Mouse (Mus musculus) right cerebral cortex, postnatal 14 days (tissue): ENCODE measurements at regions not wholly inside any gene's neighbourhood (a gene's known extent, or its start where the extent isn't known, plus 50 kb on each side); places are given as distances from the start of the nearest gene placed in this dataset.
A peak's percentile ranks its signal among the peaks of the same experiment; 100 is the strongest.

Experiments used
- DNase-seq: peaks from one replicate; pipeline ENCODE4 v3.0.0; 2022

- DNase-seq: no peak
Observed at GRCm38 (mm10) chr8:41648276-41648675, 231.4 kb upstream of the Frg1 start.

DNA sequence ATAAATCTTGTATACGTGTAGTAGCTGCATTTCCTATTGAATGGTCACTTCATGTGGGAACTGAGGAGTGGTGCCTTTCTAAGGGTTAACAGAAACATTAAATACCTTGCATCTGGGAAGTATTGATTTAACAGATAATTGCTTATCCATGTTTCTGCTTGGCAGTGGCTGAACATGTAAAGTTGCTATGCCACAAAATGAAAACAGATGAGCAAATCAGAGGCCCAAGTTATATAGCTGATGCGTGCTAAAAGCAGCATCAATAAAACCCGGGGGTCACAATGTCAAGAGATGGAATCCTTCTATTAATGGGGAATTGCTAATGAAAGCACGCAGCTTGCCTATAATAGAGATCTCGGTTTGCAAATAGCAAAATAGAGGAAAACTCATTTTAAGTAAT, 227.8 kb upstream of the Frg1 start:
- no peak for DNase-seq

DNA sequence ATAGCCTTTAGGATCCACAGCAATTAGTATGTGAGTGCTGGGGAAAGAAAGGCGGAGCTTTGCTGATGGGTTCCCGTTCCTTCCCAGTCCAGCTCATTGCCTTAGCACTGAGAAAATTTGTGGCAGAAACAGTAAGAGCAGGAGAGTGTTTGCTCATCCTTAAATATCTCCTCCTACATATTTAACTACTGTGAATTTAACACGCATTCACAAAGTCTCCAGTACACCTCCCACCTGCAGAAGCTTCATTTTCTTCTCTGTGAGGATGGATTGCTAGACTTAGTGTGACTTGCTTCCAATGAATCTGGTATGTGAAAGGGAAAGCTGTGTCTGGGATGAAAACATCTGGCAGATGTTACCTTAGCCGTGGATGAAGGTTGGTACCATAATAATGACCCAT, 207.0 kb upstream of the Frg1 start:
- no peak for DNase-seq

DNA sequence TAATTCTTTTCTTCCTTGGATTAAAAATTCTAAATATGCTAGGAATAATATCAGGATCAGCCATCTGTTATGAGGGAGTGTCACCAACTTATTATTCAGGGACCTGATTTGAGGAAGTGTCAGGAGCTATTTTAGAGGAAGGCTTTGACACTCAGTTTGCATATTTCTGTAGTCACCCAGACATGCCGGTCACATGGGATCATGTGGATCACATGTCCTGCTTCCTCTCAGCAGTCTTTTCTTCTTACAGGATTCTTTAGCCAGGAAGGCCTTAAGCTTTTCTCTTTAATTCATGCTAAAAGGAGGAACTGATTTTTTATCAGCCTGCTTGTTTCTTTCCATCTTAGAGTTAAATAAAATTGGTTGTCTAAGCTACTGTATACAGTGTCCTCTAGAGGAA, 183.4 kb upstream of the Frg1 start:
- DNase-seq: no peak

GRCm38 (mm10) chr8:41594446-41594845, 177.6 kb upstream of the Frg1 start:
- no peak for DNase-seq

- DNase-seq: no peak
Observed at GRCm38 (mm10) chr8:41593666-41594042, 176.8 kb upstream of the Frg1 start.

DNA sequence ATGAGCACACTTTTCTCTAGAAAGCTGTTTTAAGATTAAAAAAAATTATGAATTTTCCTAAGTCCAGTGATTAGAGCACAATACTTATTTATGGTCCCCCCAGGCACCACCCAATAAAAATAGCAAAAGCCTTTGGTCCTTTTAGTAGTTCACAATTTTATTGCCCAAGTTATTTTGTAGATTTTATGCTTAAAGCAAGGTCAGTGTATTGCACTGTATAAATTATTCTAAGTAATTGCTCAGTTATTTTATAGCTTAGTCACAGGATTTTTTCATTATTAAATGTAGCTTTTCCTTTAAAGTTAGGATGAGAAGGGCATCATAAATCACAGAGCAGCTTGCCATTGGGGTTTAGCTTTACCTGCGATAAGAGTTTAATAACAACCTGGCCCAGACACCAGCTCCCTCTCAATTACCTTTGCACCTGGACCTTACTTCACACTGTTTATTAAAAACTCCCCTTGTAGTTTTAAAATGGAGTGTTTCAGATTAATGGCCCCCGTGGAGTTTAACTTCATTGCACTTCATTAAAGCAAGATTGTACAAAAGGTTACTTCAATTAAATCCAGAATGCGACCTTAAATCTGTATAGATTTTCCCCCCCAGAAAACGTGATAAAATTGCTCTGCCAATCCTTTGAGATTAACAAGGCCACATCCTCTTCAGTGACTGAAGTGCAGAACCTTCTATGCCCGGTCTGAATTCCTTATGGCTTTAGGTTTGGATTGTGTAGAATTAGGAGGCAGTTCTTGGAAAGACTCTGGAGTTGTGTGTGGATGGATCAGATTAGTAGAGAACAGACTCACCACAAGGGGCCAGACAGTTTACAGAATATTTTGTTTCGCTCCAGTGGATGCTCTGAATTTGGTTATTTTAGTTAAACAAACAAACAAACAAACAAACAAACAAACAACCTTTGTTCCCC, 176.1 kb upstream of the Frg1 start:
- no peak for DNase-seq

DNA sequence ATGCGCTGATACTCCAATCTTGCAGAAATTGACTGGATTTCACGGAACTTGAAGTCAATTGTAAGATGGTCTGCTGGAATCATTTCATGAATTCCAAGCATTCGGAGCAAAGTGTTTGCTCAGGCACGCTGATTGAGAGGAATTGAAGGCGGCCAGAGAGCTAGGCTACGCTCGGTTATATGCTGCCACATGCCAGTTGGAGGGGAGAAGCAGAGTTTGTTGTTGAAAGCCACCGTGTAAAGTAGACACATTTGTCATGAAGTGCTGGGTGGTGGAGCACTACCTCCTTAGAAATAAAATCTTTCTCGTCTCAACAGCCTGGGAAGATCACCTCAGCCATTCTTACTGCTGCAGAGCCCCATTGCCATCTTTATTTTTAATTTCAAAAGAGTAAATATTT, 175.3 kb upstream of the Frg1 start:
- no peak for DNase-seq

- no peak for DNase-seq
Observed at GRCm38 (mm10) chr8:41588157-41588556, 171.3 kb upstream of the Frg1 start.

DNA sequence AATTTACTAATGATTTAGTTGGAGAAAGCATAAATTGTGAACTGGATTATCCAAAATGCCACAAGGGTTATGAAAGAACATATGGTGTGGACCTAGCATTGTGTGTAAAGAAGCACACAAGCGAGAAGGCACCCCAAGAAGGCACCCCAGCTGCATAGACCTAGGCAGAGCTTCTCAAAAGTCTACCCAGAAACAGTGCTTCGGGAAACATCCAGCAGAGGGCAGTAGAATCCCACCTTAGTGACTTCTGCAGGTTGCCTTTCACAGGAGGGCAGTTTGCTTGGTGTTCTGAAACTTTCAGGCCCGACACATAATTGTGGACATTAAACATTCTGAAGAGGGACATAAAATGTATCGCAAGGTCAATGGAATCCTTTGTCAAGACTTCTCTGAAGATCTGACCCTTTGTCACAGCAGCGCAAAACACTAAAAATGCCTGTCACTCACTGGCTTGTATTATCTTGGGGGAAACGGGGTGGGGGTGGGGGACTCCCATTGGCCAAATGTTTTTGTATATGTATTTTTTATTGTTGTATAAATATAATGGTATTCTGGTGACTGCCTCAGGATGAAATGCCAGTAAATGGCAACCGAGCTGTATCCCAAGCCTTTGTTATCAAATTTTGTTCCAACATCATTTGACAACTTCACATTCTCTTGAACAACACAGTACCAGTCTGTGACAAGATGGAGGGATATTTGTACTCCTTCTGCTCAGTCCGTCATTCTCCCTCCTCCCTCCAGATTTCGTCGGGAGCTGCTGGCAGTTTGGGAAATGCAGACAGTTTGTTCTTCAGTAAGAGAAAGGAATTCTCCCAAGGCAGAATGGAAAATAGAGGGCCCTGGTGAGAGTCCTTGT, 156.4 kb upstream of the Frg1 start:
- peak; percentile 85 for DNase-seq

DNA sequence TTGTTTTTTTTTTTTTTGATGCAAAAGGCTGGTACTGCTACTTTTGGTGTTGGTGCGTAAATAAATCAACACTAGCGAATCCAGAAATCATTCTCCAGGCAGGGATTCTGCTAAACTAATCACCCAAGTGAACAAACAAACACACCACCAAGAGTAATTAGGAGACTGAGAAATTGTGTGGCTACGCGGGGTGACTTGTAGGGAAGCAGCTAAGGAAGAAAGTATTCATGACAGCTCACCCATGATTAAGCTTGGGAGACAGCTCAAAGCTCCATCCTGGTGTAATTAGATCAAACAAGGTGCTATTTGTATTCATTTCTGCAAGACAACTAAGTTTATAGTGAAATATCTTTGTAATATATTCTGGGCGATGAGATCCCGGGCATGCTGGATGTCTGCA, 153.7 kb upstream of the Frg1 start:
- no peak for DNase-seq

DNA sequence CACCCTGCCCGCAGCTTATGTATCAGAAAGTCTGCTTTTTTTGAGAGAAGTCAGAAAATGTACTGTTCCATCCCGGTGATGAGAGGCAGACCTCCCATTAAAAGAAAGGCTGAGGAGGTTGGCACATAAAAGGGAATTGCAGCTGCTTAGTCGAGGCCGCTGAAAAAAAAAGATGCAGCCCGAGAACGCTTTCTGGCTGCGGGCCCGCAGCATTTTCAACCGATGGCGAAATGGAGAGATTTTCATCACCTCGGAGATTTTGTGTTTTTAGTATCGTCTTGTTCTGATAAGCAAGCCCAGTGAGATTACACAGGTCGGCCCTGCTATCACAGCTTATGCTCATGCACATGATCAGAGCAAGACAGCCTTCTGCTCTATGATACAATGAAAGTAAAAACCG, 145.1 kb upstream of the Frg1 start:
- DNase-seq: no peak

- DNase-seq: peak; percentile 55
Observed at GRCm38 (mm10) chr8:41556819-41557218, 139.9 kb upstream of the Frg1 start.

DNA sequence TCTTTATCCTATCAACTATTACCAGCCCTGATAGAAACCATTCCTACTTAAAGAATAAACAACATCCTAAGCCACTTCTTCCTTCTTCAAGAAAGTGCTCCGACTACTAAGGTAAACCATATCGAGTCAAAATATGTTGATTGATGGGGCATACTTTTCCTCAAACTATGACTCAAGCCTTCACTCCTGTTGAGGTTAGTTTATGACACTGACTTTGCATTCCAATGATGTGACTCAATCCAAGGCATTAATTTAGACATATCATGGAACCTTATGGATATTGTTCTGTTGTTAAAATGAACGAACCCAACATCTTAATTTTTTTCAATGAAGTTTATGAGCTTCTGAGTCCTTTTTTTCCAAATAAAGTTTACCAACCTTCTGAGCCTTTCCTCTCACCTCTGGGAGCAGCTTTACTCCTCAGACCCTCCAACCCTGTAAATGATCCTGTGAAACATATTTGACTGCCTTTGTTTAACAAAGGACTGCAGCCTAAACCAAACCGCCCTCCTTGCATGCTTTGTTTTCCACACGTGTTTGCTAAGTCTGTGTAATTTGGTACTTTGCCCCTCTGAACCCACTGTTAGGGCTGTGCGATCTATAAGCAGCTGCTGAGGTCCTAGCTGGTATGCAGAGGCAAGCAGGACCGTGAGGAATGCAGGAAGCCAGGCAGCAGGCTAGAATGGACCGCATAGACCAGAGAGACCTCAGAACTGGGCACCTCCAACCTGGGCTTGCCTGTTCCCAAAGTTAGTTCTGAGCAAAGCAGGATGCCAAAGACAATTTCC, 136.1 kb upstream of the Frg1 start:
- DNase-seq: no peak

DNA sequence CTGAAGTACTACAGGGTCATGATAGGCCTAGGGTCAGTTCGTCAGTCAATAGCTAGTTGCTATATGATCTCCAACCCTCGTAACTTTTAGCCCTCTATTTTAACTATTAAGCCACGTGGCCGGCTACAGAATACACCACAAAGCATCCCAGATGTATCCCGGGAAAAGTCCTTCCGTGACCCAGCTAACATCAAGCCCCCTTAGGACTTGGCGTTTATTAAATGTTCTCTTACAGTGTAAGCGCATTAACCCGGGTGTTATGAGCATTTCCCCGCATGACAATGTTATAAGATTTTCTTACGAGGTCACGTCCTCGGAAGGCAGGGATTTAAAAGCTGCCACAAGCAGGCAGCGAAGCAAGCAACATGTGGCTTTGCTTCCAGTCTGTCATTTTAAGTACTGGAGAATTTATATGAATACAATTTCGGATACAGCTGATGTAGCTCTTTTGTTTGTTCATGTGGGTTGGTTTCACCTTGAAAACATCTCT, 135.1 kb upstream of the Frg1 start:
- DNase-seq: no peak

GRCm38 (mm10) chr8:41550095-41550420, 133.2 kb upstream of the Frg1 start:
- DNase-seq: no peak

GRCm38 (mm10) chr8:41549220-41550094, 132.6 kb upstream of the Frg1 start:
- DNase-seq: no peak

DNA sequence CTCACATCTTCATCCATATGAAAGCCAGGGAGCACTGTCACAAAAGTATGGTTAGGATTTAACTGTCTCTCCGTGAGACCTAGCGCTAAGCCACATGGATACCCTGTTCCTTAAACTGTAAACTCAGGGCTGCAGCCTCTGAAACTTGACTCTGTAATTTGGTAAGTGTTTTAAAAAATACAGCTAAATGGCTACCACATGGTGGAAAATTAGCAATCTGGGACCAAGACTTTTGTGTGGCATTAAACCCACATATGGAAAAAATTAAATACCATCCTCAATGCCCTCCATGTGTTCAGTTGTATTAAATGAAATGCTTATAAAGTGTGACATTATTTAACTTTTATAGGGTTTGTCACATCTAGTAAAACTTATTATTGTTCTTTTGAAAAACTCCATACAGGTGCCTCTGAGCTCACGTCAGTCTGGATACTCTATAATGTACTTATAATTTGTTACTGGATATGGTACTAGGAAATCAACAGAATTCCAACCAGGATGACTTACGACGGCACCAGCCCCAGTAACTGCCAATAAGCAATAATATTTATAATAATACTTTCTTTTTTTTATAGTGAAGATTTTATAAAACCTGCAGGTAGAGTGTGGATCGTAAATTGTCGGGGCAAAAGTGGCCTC, 131.0 kb upstream of the Frg1 start:
- DNase-seq: no peak

DNA sequence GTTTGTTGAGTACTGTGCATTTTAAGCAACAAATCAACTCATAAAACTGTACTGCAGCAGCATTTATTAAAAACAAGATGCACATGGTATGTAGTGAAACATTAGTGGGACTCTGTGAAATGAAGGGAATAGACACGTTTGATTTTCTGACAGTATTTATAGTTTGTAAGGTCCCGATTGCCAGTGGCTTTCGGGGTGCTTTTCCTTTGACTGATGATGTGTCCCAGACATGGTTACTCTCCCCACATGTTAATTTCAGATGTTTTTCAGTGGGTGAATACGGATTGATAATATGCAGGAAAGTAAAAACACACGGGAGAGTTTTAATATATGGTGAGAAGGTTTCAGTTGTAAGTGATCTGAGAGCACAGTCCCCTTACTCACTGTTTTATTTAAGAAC, 115.3 kb upstream of the Frg1 start:
- no peak for DNase-seq

GRCm38 (mm10) chr8:41529581-41529980, 112.7 kb upstream of the Frg1 start:
- no peak for DNase-seq

DNA sequence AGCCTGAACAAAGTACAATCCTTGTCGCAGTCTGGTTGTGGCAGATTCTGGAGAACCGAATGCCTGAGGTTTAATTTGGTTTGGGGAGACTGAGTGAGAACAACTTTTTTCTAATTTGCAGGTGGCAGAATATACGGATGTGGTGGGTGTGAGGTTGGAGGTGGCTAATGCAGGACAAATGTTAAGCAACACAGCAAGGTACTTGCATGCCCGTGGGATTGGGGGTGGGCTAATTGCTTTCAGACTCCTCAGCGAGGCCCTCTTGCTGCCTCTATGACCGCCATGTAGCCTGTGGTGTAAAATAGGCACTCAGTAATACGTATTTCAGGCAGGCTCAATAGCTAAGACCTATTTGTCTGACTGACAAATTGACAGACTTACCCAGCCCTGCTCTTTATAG, 109.4 kb upstream of the Frg1 start:
- DNase-seq: no peak

- DNase-seq: no peak
Observed at GRCm38 (mm10) chr8:41485163-41485562, 68.3 kb upstream of the Frg1 start.
